In genomic region chr5:107949607-107950006, GRCm38 (mm10) we compare ENCODE assay signal across 21 mouse cellular contexts. TPM values are rescaled to one million over a fixed set of nuclear protein-coding genes. Genes with fewer than 3 reads are reported as not detected.
DNase-seq lines count a peak whose midpoint lies in the region; ATAC-seq and TF ChIP-seq lines count a peak whose summit lies in the region.
"Had no signal": no experiment of that assay in that cellular context is flagged by ENCODE, and none has a peak within 500 bp of the region (broad histone marks: within the 10 kb centered on the region; RNA-seq: fewer than 3 reads in every experiment).

No protein-coding gene starts in this region.

- H3K9ac ChIP-seq in lung, postnatal 0 days (replicated peaks; ENCODE audit: low read depth): no peak overlapping the region
- no peak overlapping the region for H3K9ac ChIP-seq in liver, postnatal 0 days (replicated peaks)
- H3K9ac ChIP-seq: embryonic facial prominence, embryonic 13.5 days; hindbrain, embryonic 12.5 days; limb, embryonic 15.5 days; midbrain, embryonic 13.5 days had no signal

- no peak for TF ChIP-seq CTCF in lung, postnatal 0 days (IDR thresholded peaks at IDR 0.05)
- TF ChIP-seq CTCF in liver, postnatal 0 days (IDR thresholded peaks at IDR 0.05; ENCODE audit: low read depth): no peak

- H3K36me3 ChIP-seq in lung, postnatal 0 days (ENCODE audit: insufficient read depth, low read length): no peaks in the 10 kb centered on the region
- no peaks in the 10 kb centered on the region for H3K36me3 ChIP-seq in liver, postnatal 0 days (replicated peaks; ENCODE audit: insufficient read depth, low read length)
- H3K36me3 ChIP-seq: embryonic facial prominence, embryonic 13.5 days; hindbrain, embryonic 12.5 days; limb, embryonic 15.5 days; midbrain, embryonic 13.5 days had no signal

- 85% methylated on average over 3 of the region's 3 CpGs for WGBS in lung, postnatal 0 days
- 58% methylated on average over 3 of the region's 3 CpGs for WGBS in liver, postnatal 0 days (ENCODE audit: insufficient replicate concordance)

- H3K4me3 ChIP-seq in lung, postnatal 0 days (ENCODE audit: low read depth, low read length): no peak overlapping the region
- no peak overlapping the region for H3K4me3 ChIP-seq in liver, postnatal 0 days (ENCODE audit: low read depth, low read length)
- H3K4me3 ChIP-seq: embryonic facial prominence, embryonic 13.5 days; hindbrain, embryonic 12.5 days; limb, embryonic 15.5 days; midbrain, embryonic 13.5 days had no signal

- peak; percentile 50 for DNase-seq in lung, postnatal 0 days (ENCODE audit: low spot score)
- no peak for DNase-seq in lung, postnatal 14 days
- DNase-seq in liver, postnatal 0 days: no peak
- no peak for DNase-seq in cerebellum, postnatal 10 days
- DNase-seq in layer of hippocampus, adult 18-20 months (ENCODE audit: low spot score in 2 of 2): no peak
- DNase-seq: adrenal gland, adult 2 months; cerebellum, adult 2 months; gastrocnemius, postnatal 25 days; heart, postnatal 10 days; kidney, adult 18-20 months; kidney, postnatal 14 days; right cerebral cortex, postnatal 4 days; thymus, postnatal 36 days had no signal

- H3K4me1 ChIP-seq in lung, postnatal 0 days (ENCODE audit: insufficient read depth, low read depth, low read length): no peaks in the 10 kb centered on the region
- H3K4me1 ChIP-seq in liver, postnatal 0 days (ENCODE audit: insufficient read depth): peaks cover 11% of the 10 kb centered on the region
- H3K4me1 ChIP-seq: hindbrain, embryonic 12.5 days; midbrain, embryonic 13.5 days had no signal

- no peak overlapping the region for H3K4me2 ChIP-seq in lung, postnatal 0 days (replicated peaks; ENCODE audit: low read depth, low read length)
- H3K4me2 ChIP-seq in liver, postnatal 0 days (ENCODE audit: low read depth, low read length): 0 out of 2 replicates have a peak overlapping the region, but pooled peaks have one; percentile 22
- H3K4me2 ChIP-seq: embryonic facial prominence, embryonic 13.5 days; heart, embryonic 11.5 days; hindbrain, embryonic 12.5 days; limb, embryonic 15.5 days; midbrain, embryonic 13.5 days had no signal

- no peaks in the 10 kb centered on the region for H3K27me3 ChIP-seq in lung, postnatal 0 days (replicated peaks; ENCODE audit: insufficient read depth, low read length)
- no peaks in the 10 kb centered on the region for H3K27me3 ChIP-seq in liver, postnatal 0 days (ENCODE audit: insufficient read depth, low read length)
- H3K27me3 ChIP-seq: embryonic facial prominence, embryonic 13.5 days; hindbrain, embryonic 12.5 days; limb, embryonic 15.5 days; midbrain, embryonic 13.5 days had no signal

- no peaks in the 10 kb centered on the region for H3K9me3 ChIP-seq in lung, postnatal 0 days (ENCODE audit: low read length)
- H3K9me3 ChIP-seq in liver, postnatal 0 days (ENCODE audit: low read length): no peaks in the 10 kb centered on the region
- H3K9me3 ChIP-seq: embryonic facial prominence, embryonic 13.5 days; hindbrain, embryonic 12.5 days; limb, embryonic 15.5 days had no signal

- 0 out of 2 replicates have a peak overlapping the region, but pooled peaks have one; percentile 8 for H3K27ac ChIP-seq in lung, postnatal 0 days (ENCODE audit: low read length)
- peak overlapping the region; percentile 61 for H3K27ac ChIP-seq in liver, postnatal 0 days (ENCODE audit: low read depth)
- H3K27ac ChIP-seq: embryonic facial prominence, embryonic 13.5 days; hindbrain, embryonic 12.5 days; limb, embryonic 15.5 days; midbrain, embryonic 13.5 days had no signal

- no peak for TF ChIP-seq EP300 in lung, postnatal 0 days (IDR thresholded peaks at IDR 0.05)
- TF ChIP-seq EP300 in liver, postnatal 0 days (IDR thresholded peaks at IDR 0.05; ENCODE audit: low read depth): no peak

- ATAC-seq in lung, postnatal 0 days: no peak
- peak; percentile 88 for ATAC-seq in granulocyte monocyte progenitor cell, adult 5-6 weeks (replicated peaks; ENCODE audit: poor library complexity, severe bottlenecking)
- no peak for ATAC-seq in liver, postnatal 0 days
- ATAC-seq in neutrophil, adult 5-6 weeks (ENCODE audit: extremely low read depth, insufficient number of reproducible peaks, low FRiP score, poor library complexity, severe bottlenecking): peak; percentile 84
- ATAC-seq: forebrain, embryonic 14.5 days; midbrain, embryonic 13.5 days had no signal

RNA-seq across cellular contexts. Expression of gene Fam69a, which starts 37.3 kb away (rescaled TPM):
- polyA plus RNA-seq in lung, postnatal 0 days (2015; fragmentation: Nextera tagmentation; extraction: Ambion mirVana): 29.4 and 33.9 TPM in 2 replicates
- total RNA-seq in granulocyte monocyte progenitor cell, adult 5-6 weeks (2014; fragmentation: Nextera tagmentation): 21.8 and 32.0 TPM in 2 replicates
- total RNA-seq in granulocyte monocyte progenitor cell, adult 5-6 weeks (2017): 16.8 and 22.9 TPM in 2 replicates
- 8.3 and 9.0 TPM in 2 replicates for polyA plus RNA-seq in liver, postnatal 0 days (2015; fragmentation: Nextera tagmentation; extraction: Ambion mirVana)
- total RNA-seq in neutrophil, adult 5-6 weeks (2017): 39.3 and 44.8 TPM in 2 replicates
- 10 to 100 TPM; 28.3 to 35.2 TPM for total RNA-seq in layer of hippocampus, adult 18-20 months (2021)

RNA-seq across cellular contexts. Expression of gene Rpl5, which starts 49.3 kb away (rescaled TPM):
- polyA plus RNA-seq in lung, postnatal 0 days (2015; fragmentation: Nextera tagmentation; extraction: Ambion mirVana): 27.9 and 29.6 TPM in 2 replicates
- 433 and 504 TPM in 2 replicates for total RNA-seq in granulocyte monocyte progenitor cell, adult 5-6 weeks (2014; fragmentation: Nextera tagmentation)
- total RNA-seq in granulocyte monocyte progenitor cell, adult 5-6 weeks (2017): 310 and 457 TPM in 2 replicates
- 20.2 TPM in 2 replicates for polyA plus RNA-seq in liver, postnatal 0 days (2015; fragmentation: Nextera tagmentation; extraction: Ambion mirVana)
- total RNA-seq in neutrophil, adult 5-6 weeks (2017): 399 and 518 TPM in 2 replicates
- total RNA-seq in layer of hippocampus, adult 18-20 months (2021): 10 to 100 TPM; 59.0 to 59.2 TPM

Comparison
In these comparisons a context has a peak if more than half of its experiments do, and no peak if none do; other contexts are left out.
1. ATAC-seq: peak in granulocyte monocyte progenitor cell, adult 5-6 weeks (single experiment) and neutrophil, adult 5-6 weeks (single experiment); none in lung, postnatal 0 days (single experiment) and liver, postnatal 0 days (single experiment).